Mouse (Mus musculus): Measurements from ENCODE around the gene Slc6a19.

- TF ChIP-seq CTCF (IDR thresholded peaks at IDR 0.05; ENCODE audit: low read depth, low read length) (peak; percentile 81), POLR2A (IDR thresholded peaks at IDR 0.05; ENCODE audit: extremely low read depth, insufficient read depth, low read length) (no peak)
Measured at GRCm38 (mm10) chr13:73692249-73692868, 12.3 kb downstream of the Slc6a19 start.

Data from liver, adult 2 months (tissue).